Mouse (Mus musculus) embryonic facial prominence, embryonic 12.5 days (tissue): ENCODE data around the gene Ankrd27. TPM values are rescaled to one million over a fixed set of nuclear protein-coding genes. Genes with fewer than 3 reads are reported as not detected.

Experiments used
- ATAC-seq: fragments of 200-750 bp; cut with Nextera tagmentation; 2 replicates; pipeline ENCODE4 v1.8.0; 2017; ENCODE audit not compliant: insufficient number of reproducible peaks, insufficient read depth, low FRiP score, low TSS enrichment
- H3K27ac ChIP-seq: fragments of 300-500 bp; sonication (generic); 2 replicates; pipeline ENCODE4 v1.5.1; 2016; ENCODE audit warnings: mild to moderate bottlenecking
- H3K27me3 ChIP-seq: fragments of 300-500 bp; sonication (generic); 2 replicates; pipeline ENCODE4 v1.6.1; 2016; ENCODE audit warnings: mild to moderate bottlenecking, moderate library complexity
- H3K36me3 ChIP-seq: fragments of 300-500 bp; sonication (generic); 2 replicates; pipeline ENCODE4 v1.6.1; 2016; ENCODE audit warnings: mild to moderate bottlenecking
- H3K4me1 ChIP-seq: fragments of 300-500 bp; sonication (generic); 2 replicates; pipeline ENCODE4 v1.6.1; 2016
- H3K4me2 ChIP-seq: fragments of 300-500 bp; sonication (generic); replicated peaks from 2 replicates; pipeline ENCODE4 v1.6.1; 2016; ENCODE audit warnings: mild to moderate bottlenecking, moderate library complexity
- H3K4me3 ChIP-seq: fragments of 300-500 bp; sonication (generic); 2 replicates; pipeline ENCODE4 v1.5.1; 2016; ENCODE audit warnings: mild to moderate bottlenecking
- H3K9ac ChIP-seq: fragments of 300-500 bp; sonication (generic); 2 replicates; pipeline ENCODE4 v1.6.1; 2016; ENCODE audit warnings: mild to moderate bottlenecking, moderate library complexity
- H3K9me3 ChIP-seq: fragments of 300-500 bp; sonication (generic); 2 replicates; pipeline ENCODE4 v1.6.1; 2016; ENCODE audit warnings: mild to moderate bottlenecking, moderate library complexity
- WGBS: fragments of 180-500 bp; shearing (Covaris S2); methylation state at CpG from one replicate; pipeline ENCODE4 v1.1.7; 2016; 5-methylcytosine and 5-hydroxymethylcytosine counted together
- polyA plus RNA-seq: library from polyadenylated mRNA; unstranded; fragments of >200 nt; fragmentation: Nextera tagmentation; extraction: Ambion mirVana; gene quantifications from 2 replicates; pipeline ENCODE4 v1.2.1, GENCODE M21; 2016

Gene Ankrd27
- polyA plus RNA-seq, 1 experiment from 2014 or later = 41.6 TPM

GRCm38 (mm10) chr7:35683409-35684122 lies 97.5 kb downstream of the Ankrd27 start:
- ATAC-seq = no peak
- Histone ChIP-seq H3K4me1 (peaks cover 23% of the 10 kb centered on the region), H3K9ac (no peak overlapping the region), H3K27me3 (no peaks in the 10 kb centered on the region), H3K9me3 (no peaks in the 10 kb centered on the region), H3K4me3 (no peak overlapping the region), H3K36me3 (no peaks in the 10 kb centered on the region; the same call in 1 of the 2 replicates), H3K27ac (no peak overlapping the region), H3K4me2 (no peak overlapping the region)
- WGBS = 71% methylated on average over 6 of the region's 6 CpGs

- peaks cover 33% of the 10 kb centered on the region for H3K4me1 ChIP-seq
Measured at GRCm38 (mm10) chr7:35686216-35686615, 100.2 kb downstream of the Ankrd27 start.

GRCm38 (mm10) chr7:35686756-35687155 lies 100.7 kb downstream of the Ankrd27 start:
- Histone ChIP-seq H3K9me3 (no peaks in the 10 kb centered on the region), H3K36me3 (no peaks in the 10 kb centered on the region; the same call in none of the 2 replicates), H3K27me3 (no peaks in the 10 kb centered on the region), H3K27ac (no peak overlapping the region), H3K9ac (no peak overlapping the region), H3K4me3 (no peak overlapping the region), H3K4me2 (peak overlapping the region; percentile 27; the same call in 1 of the 2 replicates), H3K4me1 (peaks cover 33% of the 10 kb centered on the region)
- ATAC-seq = no peak
- 32% methylated on average over 13 of the region's 13 CpGs for WGBS

More at GRCm38 (mm10) chr7:35686216-35686615, 100.2 kb downstream of the Ankrd27 start:
- Histone ChIP-seq H3K36me3 (no peaks in the 10 kb centered on the region; the same call in none of the 2 replicates), H3K27me3 (no peaks in the 10 kb centered on the region), H3K4me2 (no peak overlapping the region), H3K27ac (peak overlapping the region; percentile 48), H3K9me3 (no peaks in the 10 kb centered on the region), H3K9ac (no peak overlapping the region), H3K4me3 (no peak overlapping the region)
- 43% methylated on average over 11 of the region's 11 CpGs for WGBS
- ATAC-seq = peak; percentile 70; the same call in 1 of the 2 replicates

GRCm38 (mm10) chr7:35687229-35687628 lies 101.2 kb downstream of the Ankrd27 start:
- H3K4me2 ChIP-seq = peak overlapping the region; percentile 27; the same call in 1 of the 2 replicates
- WGBS = 24% methylated on average over 10 of the region's 10 CpGs
- H3K9me3 ChIP-seq = no peaks in the 10 kb centered on the region
- H3K27me3 ChIP-seq = no peaks in the 10 kb centered on the region
- peaks cover 33% of the 10 kb centered on the region for H3K4me1 ChIP-seq
- no peak for ATAC-seq
- no peak overlapping the region for H3K27ac ChIP-seq
- H3K36me3 ChIP-seq = peaks cover 2% of the 10 kb centered on the region
- H3K9ac ChIP-seq = no peak overlapping the region
- no peak overlapping the region for H3K4me3 ChIP-seq

- H3K4me1 ChIP-seq = peaks cover 33% of the 10 kb centered on the region
- H3K27me3 ChIP-seq = no peaks in the 10 kb centered on the region
- no peak overlapping the region for H3K27ac ChIP-seq
- H3K9ac ChIP-seq = no peak overlapping the region
- no peak overlapping the region for H3K4me3 ChIP-seq
- no peak overlapping the region for H3K4me2 ChIP-seq
- peaks cover 11% of the 10 kb centered on the region for H3K36me3 ChIP-seq
- ATAC-seq = no peak
- no peaks in the 10 kb centered on the region for H3K9me3 ChIP-seq
- 51% methylated on average over 9 of the region's 9 CpGs for WGBS
Measured at GRCm38 (mm10) chr7:35688276-35688675, 102.2 kb downstream of the Ankrd27 start.

Other genes starting within 250 kb of the Ankrd27 start
- 14.0 and 15.4 TPM in 2 replicates for gene Faap24, start 189.4 kb upstream of the Ankrd27 start, polyA plus RNA-seq
- gene Cep89, start 189.2 kb upstream of the Ankrd27 start, polyA plus RNA-seq = 56.0 and 58.3 TPM in 2 replicates
- 0.29 and 0.45 TPM in 2 replicates for gene Slc7a9, start 137.4 kb upstream of the Ankrd27 start, polyA plus RNA-seq
- 0.22 and 0.80 TPM in 2 replicates for gene Tdrd12, start 48.5 kb upstream of the Ankrd27 start, polyA plus RNA-seq
- gene Nudt19, start 29.9 kb upstream of the Ankrd27 start, polyA plus RNA-seq = 45.6 and 48.9 TPM in 2 replicates
- 0.09 and 0.20 TPM in 2 replicates for gene Rgs9bp, start 662 bp upstream of the Ankrd27 start, polyA plus RNA-seq
- 323 and 330 TPM in 2 replicates for gene Pdcd5, start 61.3 kb downstream of the Ankrd27 start, polyA plus RNA-seq
- gene Dpy19l3, start 168.2 kb downstream of the Ankrd27 start, polyA plus RNA-seq = 39.9 and 47.4 TPM in 2 replicates
- 27.7 and 29.7 TPM in 2 replicates for gene Zfp507, start 216.8 kb downstream of the Ankrd27 start, polyA plus RNA-seq